Mouse (Mus musculus): ENCODE measurements around the gene Nphs2. TPM values are rescaled to one million over a fixed set of nuclear protein-coding genes. Genes with fewer than 3 reads are reported as not detected.

The Nphs2 gene
- polyA plus RNA-seq, 1 experiment from 2014 or later, result not detected

DNA sequence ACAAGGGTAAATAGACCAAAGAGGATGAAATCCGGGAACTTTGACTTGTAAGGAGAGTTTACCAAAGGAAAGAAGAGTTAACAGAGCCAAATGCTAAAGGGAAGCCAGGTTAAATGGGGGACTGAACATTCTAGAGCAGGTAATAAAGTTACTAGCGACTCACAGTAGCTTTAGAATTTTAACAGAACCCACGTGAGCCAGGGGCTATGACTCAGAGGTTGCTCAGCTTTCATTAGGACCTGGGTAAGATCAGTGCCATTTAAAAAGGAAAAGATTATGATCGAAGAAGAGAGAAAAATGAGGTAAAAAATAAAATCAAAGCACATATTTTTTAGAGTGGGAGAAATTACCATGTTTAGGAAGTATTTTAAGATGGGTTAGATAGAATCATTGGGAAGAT lies 30.3 kb downstream of the Nphs2 start:
- no peak for ATAC-seq (ENCODE audit: low read depth)

DNA sequence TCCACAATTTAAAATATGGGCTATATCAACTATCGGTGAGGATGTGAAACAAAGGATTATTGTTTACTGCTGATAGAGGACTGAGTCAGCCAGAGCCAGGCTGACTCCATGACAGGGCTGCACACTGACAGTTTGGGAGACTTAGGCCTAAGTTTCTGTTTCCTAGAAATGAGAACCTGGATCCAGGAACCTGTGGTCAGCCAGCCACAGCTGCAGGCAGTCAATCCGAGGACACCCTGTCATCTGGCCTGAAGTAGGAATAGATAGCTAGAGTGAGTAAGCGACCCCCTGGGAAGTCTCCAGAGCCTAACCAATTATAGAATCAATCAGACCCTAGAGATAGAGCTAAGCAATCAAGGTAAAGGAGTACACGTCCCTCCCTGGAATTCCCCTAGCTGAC lies 33.9 kb downstream of the Nphs2 start:
- no peak overlapping the region for H3K27ac ChIP-seq (ENCODE audit: low read length)
- 53% methylated on average over 4 of the region's 4 CpGs for WGBS (ENCODE audit: insufficient replicate concordance)
- no peaks in the 10 kb centered on the region for H3K36me3 ChIP-seq (ENCODE audit: control insufficient read depth, insufficient read depth)
- H3K4me1 ChIP-seq (ENCODE audit: control insufficient read depth, low read depth, low read length), result no peaks in the 10 kb centered on the region
- no peak overlapping the region for H3K4me2 ChIP-seq (ENCODE audit: low read depth, low read length)
- H3K27me3 ChIP-seq (ENCODE audit: control insufficient read depth, insufficient read depth, low read depth, low read length), result no peaks in the 10 kb centered on the region
- H3K9me3 ChIP-seq (replicated peaks; ENCODE audit: control insufficient read depth, low read length), result no peaks in the 10 kb centered on the region
- ATAC-seq (ENCODE audit: low read depth), result no peak
- H3K4me3 ChIP-seq (ENCODE audit: low read depth, low read length), result no peak overlapping the region
- no peak overlapping the region for H3K9ac ChIP-seq (ENCODE audit: low read depth, low read length)

More for the DNA sequence above, 30.3 kb downstream of the Nphs2 start:
- Histone ChIP-seq H3K27me3 (ENCODE audit: control insufficient read depth, insufficient read depth, low read depth, low read length) (no peaks in the 10 kb centered on the region), H3K36me3 (ENCODE audit: control insufficient read depth, insufficient read depth) (no peaks in the 10 kb centered on the region), H3K4me2 (ENCODE audit: low read depth, low read length) (no peak overlapping the region), H3K4me3 (ENCODE audit: low read depth, low read length) (no peak overlapping the region), H3K27ac (ENCODE audit: low read length) (no peak overlapping the region), H3K9ac (ENCODE audit: low read depth, low read length) (no peak overlapping the region), H3K9me3 (replicated peaks; ENCODE audit: control insufficient read depth, low read length) (no peaks in the 10 kb centered on the region), H3K4me1 (ENCODE audit: control insufficient read depth, low read depth, low read length) (no peaks in the 10 kb centered on the region)
- 48% methylated on average over 4 of the region's 4 CpGs for WGBS (ENCODE audit: insufficient replicate concordance)

DNA sequence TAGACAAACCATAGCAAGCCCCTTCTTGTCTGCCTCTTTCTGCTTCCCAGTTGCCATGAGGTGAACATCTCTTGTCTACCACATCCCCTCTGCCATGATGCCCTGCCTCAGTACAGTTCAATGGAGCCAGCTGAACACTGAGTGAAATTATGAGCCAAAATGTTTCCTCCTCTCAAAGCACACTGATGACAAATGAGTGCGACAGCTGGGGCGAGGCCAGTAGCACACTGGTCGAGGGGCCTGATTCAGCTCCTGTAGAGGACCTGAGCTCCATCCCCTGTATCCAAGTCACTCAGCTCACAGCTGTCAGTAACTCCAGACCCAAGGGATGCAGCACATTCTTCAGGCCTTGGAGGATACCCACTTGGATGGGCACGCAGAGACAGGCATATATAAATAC lies 35.1 kb downstream of the Nphs2 start:
- no peaks in the 10 kb centered on the region for H3K27me3 ChIP-seq (ENCODE audit: control insufficient read depth, insufficient read depth, low read depth, low read length)

DNA sequence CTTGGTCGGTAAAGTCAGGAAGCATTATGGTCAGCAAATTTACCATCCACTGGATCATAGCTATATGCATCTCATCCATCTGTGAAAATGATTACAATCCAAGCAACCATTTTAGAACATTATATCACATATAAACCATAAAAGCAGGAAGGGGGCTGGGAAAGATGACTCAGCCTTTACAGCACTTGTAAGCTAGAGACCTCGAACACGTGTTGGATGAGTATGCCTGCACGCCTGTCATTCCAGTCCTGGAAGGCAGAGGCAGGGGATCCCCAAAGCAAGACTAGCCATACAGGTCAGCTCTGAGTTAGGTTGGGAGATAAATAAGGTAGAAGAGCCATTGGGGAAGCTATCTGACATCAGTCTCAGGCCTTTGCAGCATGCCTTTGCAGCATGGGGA lies 38.5 kb downstream of the Nphs2 start:
- 48% methylated on average over 4 of the region's 4 CpGs for WGBS (ENCODE audit: insufficient replicate concordance)
- Histone ChIP-seq H3K27me3 (ENCODE audit: control insufficient read depth, insufficient read depth, low read depth, low read length) (no peaks in the 10 kb centered on the region), H3K27ac (ENCODE audit: low read length) (no peak overlapping the region), H3K4me2 (ENCODE audit: low read depth, low read length) (no peak overlapping the region), H3K36me3 (ENCODE audit: control insufficient read depth, insufficient read depth) (no peaks in the 10 kb centered on the region), H3K4me1 (ENCODE audit: control insufficient read depth, low read depth, low read length) (no peaks in the 10 kb centered on the region), H3K9me3 (replicated peaks; ENCODE audit: control insufficient read depth, low read length) (no peaks in the 10 kb centered on the region), H3K4me3 (ENCODE audit: low read depth, low read length) (no peak overlapping the region), H3K9ac (ENCODE audit: low read depth, low read length) (no peak overlapping the region)
- ATAC-seq (ENCODE audit: low read depth), result no peak

More for the DNA sequence above, 35.1 kb downstream of the Nphs2 start:
- 74% methylated on average over 4 of the region's 4 CpGs for WGBS (ENCODE audit: insufficient replicate concordance)
- no peak overlapping the region for H3K27ac ChIP-seq (ENCODE audit: low read length)
- no peaks in the 10 kb centered on the region for H3K36me3 ChIP-seq (ENCODE audit: control insufficient read depth, insufficient read depth)
- no peak overlapping the region for H3K4me3 ChIP-seq (ENCODE audit: low read depth, low read length)
- no peak for ATAC-seq (ENCODE audit: low read depth)
- H3K9me3 ChIP-seq (replicated peaks; ENCODE audit: control insufficient read depth, low read length), result no peaks in the 10 kb centered on the region
- H3K9ac ChIP-seq (ENCODE audit: low read depth, low read length), result no peak overlapping the region
- H3K4me1 ChIP-seq (ENCODE audit: control insufficient read depth, low read depth, low read length), result no peaks in the 10 kb centered on the region
- H3K4me2 ChIP-seq (ENCODE audit: low read depth, low read length), result no peak overlapping the region

DNA sequence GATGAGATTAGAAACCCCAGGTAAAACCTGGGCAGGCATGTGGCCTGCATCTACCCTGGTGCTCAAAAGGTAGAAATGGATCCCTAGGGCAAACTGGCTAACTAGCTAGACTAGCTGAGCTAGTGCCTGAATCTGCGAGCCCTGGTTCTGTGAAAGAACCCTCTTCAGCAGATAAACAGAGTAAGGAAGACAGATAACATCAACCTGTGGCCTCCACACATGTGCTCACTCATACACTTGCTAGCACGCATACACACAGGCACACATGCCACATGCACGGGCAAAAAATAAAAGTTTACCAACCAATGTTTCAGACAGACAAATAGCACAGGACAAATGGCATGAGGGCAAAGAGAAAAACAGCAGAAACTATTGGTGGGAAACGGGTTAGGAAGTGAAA lies 39.9 kb downstream of the Nphs2 start:
- no peaks in the 10 kb centered on the region for H3K27me3 ChIP-seq (ENCODE audit: control insufficient read depth, insufficient read depth, low read depth, low read length)
- no peaks in the 10 kb centered on the region for H3K4me1 ChIP-seq (ENCODE audit: control insufficient read depth, low read depth, low read length)
- no peak overlapping the region for H3K4me3 ChIP-seq (ENCODE audit: low read depth, low read length)
- WGBS (ENCODE audit: insufficient replicate concordance), result 62% methylated on average over 4 of the region's 4 CpGs
- H3K27ac ChIP-seq (ENCODE audit: low read length), result no peak overlapping the region
- no peaks in the 10 kb centered on the region for H3K36me3 ChIP-seq (ENCODE audit: control insufficient read depth, insufficient read depth)
- H3K9me3 ChIP-seq (replicated peaks; ENCODE audit: control insufficient read depth, low read length), result no peaks in the 10 kb centered on the region
- H3K9ac ChIP-seq (ENCODE audit: low read depth, low read length), result no peak overlapping the region
- ATAC-seq (ENCODE audit: low read depth), result no peak
- H3K4me2 ChIP-seq (ENCODE audit: low read depth, low read length), result no peak overlapping the region

DNA sequence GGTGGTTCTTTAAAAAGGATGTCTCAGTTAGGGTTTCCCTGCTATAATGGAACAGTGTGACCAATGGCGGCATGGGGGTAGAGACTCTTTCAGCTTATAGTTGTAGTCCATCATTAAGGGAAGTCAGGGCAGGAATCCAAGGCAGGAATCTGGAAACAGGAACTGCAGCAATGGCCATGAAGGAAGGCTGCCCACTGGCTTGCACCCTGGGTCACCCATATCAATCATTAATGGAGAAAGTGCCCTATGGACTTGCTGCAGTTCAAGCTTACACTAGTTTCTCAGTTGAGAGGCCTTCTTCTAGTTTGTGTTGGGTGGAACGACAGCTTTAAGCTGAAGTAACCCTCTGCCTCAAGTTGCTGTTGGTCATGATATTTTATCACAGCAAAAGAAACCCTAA lies 41.9 kb downstream of the Nphs2 start:
- no peak overlapping the region for H3K27ac ChIP-seq (ENCODE audit: low read length)
- H3K4me1 ChIP-seq (ENCODE audit: control insufficient read depth, low read depth, low read length), result no peaks in the 10 kb centered on the region
- no peaks in the 10 kb centered on the region for H3K36me3 ChIP-seq (ENCODE audit: control insufficient read depth, insufficient read depth)
- H3K4me3 ChIP-seq (ENCODE audit: low read depth, low read length), result no peak overlapping the region
- no peak overlapping the region for H3K9ac ChIP-seq (ENCODE audit: low read depth, low read length)
- no peak for ATAC-seq (ENCODE audit: low read depth)
- H3K9me3 ChIP-seq (replicated peaks; ENCODE audit: control insufficient read depth, low read length), result no peaks in the 10 kb centered on the region
- no peaks in the 10 kb centered on the region for H3K27me3 ChIP-seq (ENCODE audit: control insufficient read depth, insufficient read depth, low read depth, low read length)
- H3K4me2 ChIP-seq (ENCODE audit: low read depth, low read length), result no peak overlapping the region
- WGBS (ENCODE audit: insufficient replicate concordance), result 51% methylated on average over 2 of the region's 2 CpGs

DNA sequence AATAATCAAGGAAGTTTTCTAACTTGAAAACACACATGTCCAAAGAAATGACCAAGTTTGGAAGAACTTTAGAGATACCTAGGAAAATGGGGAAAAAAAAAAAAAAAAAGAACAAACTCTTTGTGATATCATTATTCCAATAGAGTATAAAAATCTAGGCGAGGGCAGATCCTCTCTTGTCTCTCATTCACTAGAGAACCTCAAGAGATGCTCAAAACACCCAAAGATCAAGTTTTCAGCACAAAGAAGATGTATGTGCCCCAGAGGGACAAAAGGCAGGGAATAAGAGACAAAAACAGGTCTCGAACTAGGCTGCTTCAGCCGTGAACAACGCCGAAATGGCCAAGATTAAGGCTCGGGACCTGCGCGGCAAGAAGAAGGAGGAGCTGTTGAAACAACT lies 55.2 kb downstream of the Nphs2 start, which contains the start of gene Gm2000:
Gene Gm2000, plus strand, starts transcription at position 301 of the 400 bp plus-strand sequence.
- Histone ChIP-seq H3K4me1 (ENCODE audit: control insufficient read depth, low read depth, low read length) (no peaks in the 10 kb centered on the region), H3K27me3 (ENCODE audit: control insufficient read depth, insufficient read depth, low read depth, low read length) (no peaks in the 10 kb centered on the region), H3K36me3 (ENCODE audit: control insufficient read depth, insufficient read depth) (no peaks in the 10 kb centered on the region), H3K9ac (ENCODE audit: low read depth, low read length) (no peak within 1 kb of the TSS), H3K4me2 (ENCODE audit: low read depth, low read length) (no peak within 1 kb of the TSS), H3K9me3 (replicated peaks; ENCODE audit: control insufficient read depth, low read length) (no peaks in the 10 kb centered on the region), H3K27ac (ENCODE audit: low read length) (no peak within 1 kb of the TSS), H3K4me3 (ENCODE audit: low read depth, low read length) (no peak within 1 kb of the TSS)
- 80% methylated on average over 8 of the region's 8 CpGs for WGBS (ENCODE audit: insufficient replicate concordance)
- ATAC-seq (ENCODE audit: low read depth), result no peak

Other genes starting within 250 kb of the Nphs2 start
- 0.02 TPM in 2 replicates for gene Fam163a, start 105.7 kb upstream of the Nphs2 start, polyA plus RNA-seq (2015; fragmentation: Nextera tagmentation; extraction: Ambion mirVana)
- gene Tdrd5, start 7.1 kb upstream of the Nphs2 start, polyA plus RNA-seq (2015; fragmentation: Nextera tagmentation; extraction: Ambion mirVana), result 0.04 and 0.07 TPM in 2 replicates
- 452 and 507 TPM in 2 replicates for gene Gm2000, start 55.3 kb downstream of the Nphs2 start, polyA plus RNA-seq (2015; fragmentation: Nextera tagmentation; extraction: Ambion mirVana)
- gene Axdnd1, start 110.4 kb downstream of the Nphs2 start, polyA plus RNA-seq (2015; fragmentation: Nextera tagmentation; extraction: Ambion mirVana), result 0.08 and 0.21 TPM in 2 replicates
- 25.4 and 26.1 TPM in 2 replicates for gene Soat1, start 163.6 kb downstream of the Nphs2 start, polyA plus RNA-seq (2015; fragmentation: Nextera tagmentation; extraction: Ambion mirVana)
- 0.14 and 0.22 TPM in 2 replicates for gene Gm10031, start 213.3 kb downstream of the Nphs2 start, polyA plus RNA-seq (2015; fragmentation: Nextera tagmentation; extraction: Ambion mirVana)
- 0.79 and 0.87 TPM in 2 replicates for gene Abl2, start 248.1 kb downstream of the Nphs2 start, polyA plus RNA-seq (2015; fragmentation: Nextera tagmentation; extraction: Ambion mirVana)

Measured in liver, embryonic 16.5 days (tissue).